Mouse (Mus musculus): Measurements from ENCODE around the gene Gm9495.
"Not testable (repeated sequence)": the region's sequence is repeated elsewhere in the genome, so short reads cannot be mapped to it uniquely, and the experiment has no call there.

- TF ChIP-seq POLR2A (IDR thresholded peaks at IDR 0.05; ENCODE audit: low read depth, low read length); CTCF (IDR thresholded peaks at IDR 0.05; ENCODE audit: extremely low read depth, insufficient read depth, insufficient read length, insufficient replicate concordance): not testable (repeated sequence)
Observed at GRCm38 (mm10) chr8:69453465-69453864, at the start of gene Gm9495.
